Mouse (Mus musculus) forebrain, embryonic 12.5 days (tissue): ENCODE results near the gene Tab2. TPM values are rescaled to one million over a fixed set of nuclear protein-coding genes. Genes with fewer than 3 reads are reported as not detected.

Source experiments
- ATAC-seq: fragments of 200-750 bp; cut with Nextera tagmentation; 2 replicates; pipeline ENCODE4 v1.8.0; 2017; ENCODE audit warnings: moderate TSS enrichment; ENCODE audit not compliant: low FRiP score
- H3K27ac ChIP-seq: fragments of 300-500 bp; sonication (generic); 2 replicates; pipeline ENCODE4 v1.5.1; 2016; ENCODE audit warnings: mild to moderate bottlenecking
- H3K27me3 ChIP-seq: fragments of 300-500 bp; sonication (generic); 2 replicates; pipeline ENCODE4 v1.6.1; 2016; ENCODE audit warnings: mild to moderate bottlenecking
- H3K36me3 ChIP-seq: fragments of 300-500 bp; sonication (generic); replicated peaks from 2 replicates; pipeline ENCODE4 v1.6.1; 2016; ENCODE audit warnings: mild to moderate bottlenecking
- H3K4me1 ChIP-seq: fragments of 300-500 bp; sonication (generic); 2 replicates; pipeline ENCODE4 v1.6.1; 2016
- H3K4me2 ChIP-seq: fragments of 300-500 bp; sonication (generic); 2 replicates; pipeline ENCODE4 v1.6.1; 2016; ENCODE audit warnings: mild to moderate bottlenecking, moderate library complexity
- H3K4me3 ChIP-seq: fragments of 300-500 bp; sonication (generic); replicated peaks from 2 replicates; pipeline ENCODE4 v1.5.1; 2016; ENCODE audit warnings: mild to moderate bottlenecking
- H3K9ac ChIP-seq: fragments of 300-500 bp; sonication (generic); 2 replicates; pipeline ENCODE4 v1.6.1; 2016; ENCODE audit warnings: mild to moderate bottlenecking
- H3K9me3 ChIP-seq: fragments of 300-500 bp; sonication (generic); 2 replicates; pipeline ENCODE4 v1.6.1; 2016
- WGBS: fragments of 180-500 bp; shearing (Covaris S2); methylation state at CpG from one replicate; pipeline ENCODE4 v1.1.7; 2016; 5-methylcytosine and 5-hydroxymethylcytosine counted together
- polyA plus RNA-seq: library from polyadenylated mRNA; unstranded; fragments of >200 nt; fragmentation: Nextera tagmentation; extraction: Ambion mirVana; gene quantifications from 2 replicates; pipeline ENCODE4 v1.2.1, GENCODE M21; 2016

Gene Tab2
- polyA plus RNA-seq, 1 experiment from 2014 or later: 20.5 TPM

GRCm38 (mm10) chr10:7936556-7937192 is 19.4 kb downstream of the Tab2 start:
- Histone ChIP-seq H3K36me3 (no peaks in the 10 kb centered on the region), H3K9me3 (no peaks in the 10 kb centered on the region), H3K4me1 (no peaks in the 10 kb centered on the region), H3K9ac (no peak overlapping the region), H3K4me3 (no peak overlapping the region), H3K27me3 (no peaks in the 10 kb centered on the region), H3K4me2 (no peak overlapping the region), H3K27ac (no peak overlapping the region)
- 93% methylated on average over 6 of the region's 6 CpGs for WGBS
- no peak for ATAC-seq

- Histone ChIP-seq H3K4me3 (no peak overlapping the region), H3K9ac (no peak overlapping the region), H3K4me1 (no peaks in the 10 kb centered on the region), H3K4me2 (no peak overlapping the region), H3K27me3 (no peaks in the 10 kb centered on the region), H3K9me3 (no peaks in the 10 kb centered on the region), H3K36me3 (no peaks in the 10 kb centered on the region), H3K27ac (no peak overlapping the region)
- ATAC-seq: no peak
- 83% methylated on average over 2 of the region's 2 CpGs for WGBS
Measured at GRCm38 (mm10) chr10:7932958-7933357, 23.1 kb downstream of the Tab2 start.

- H3K4me2 ChIP-seq: no peak overlapping the region
- H3K27ac ChIP-seq: no peak overlapping the region
- H3K4me3 ChIP-seq: no peak overlapping the region
- H3K36me3 ChIP-seq: no peaks in the 10 kb centered on the region
- H3K4me1 ChIP-seq: no peaks in the 10 kb centered on the region
- no peak overlapping the region for H3K9ac ChIP-seq
- WGBS: 93% methylated on average over 9 of the region's 9 CpGs
- ATAC-seq: no peak
- no peaks in the 10 kb centered on the region for H3K9me3 ChIP-seq
- H3K27me3 ChIP-seq: no peaks in the 10 kb centered on the region
Measured at GRCm38 (mm10) chr10:7928996-7929395, 27.0 kb downstream of the Tab2 start.

GRCm38 (mm10) chr10:7925481-7925880 is 30.5 kb downstream of the Tab2 start:
- no peak overlapping the region for H3K9ac ChIP-seq
- 61% methylated on average over 11 of the region's 11 CpGs for WGBS
- no peaks in the 10 kb centered on the region for H3K9me3 ChIP-seq
- no peak overlapping the region for H3K4me3 ChIP-seq
- peaks cover 15% of the 10 kb centered on the region for H3K36me3 ChIP-seq
- no peaks in the 10 kb centered on the region for H3K4me1 ChIP-seq
- no peak overlapping the region for H3K27ac ChIP-seq
- no peaks in the 10 kb centered on the region for H3K27me3 ChIP-seq
- ATAC-seq: no peak
- H3K4me2 ChIP-seq: no peak overlapping the region

- no peak for ATAC-seq
- no peak overlapping the region for H3K4me3 ChIP-seq
- H3K4me2 ChIP-seq: no peak overlapping the region
- no peak overlapping the region for H3K9ac ChIP-seq
- no peaks in the 10 kb centered on the region for H3K27me3 ChIP-seq
- H3K4me1 ChIP-seq: no peaks in the 10 kb centered on the region
- H3K9me3 ChIP-seq: no peaks in the 10 kb centered on the region
- H3K27ac ChIP-seq: no peak overlapping the region
- peaks cover 34% of the 10 kb centered on the region for H3K36me3 ChIP-seq
- 98% methylated on average over 1 of the region's 1 CpGs for WGBS
Measured at GRCm38 (mm10) chr10:7923433-7923832, 32.6 kb downstream of the Tab2 start.

- Histone ChIP-seq H3K9me3 (no peaks in the 10 kb centered on the region), H3K36me3 (peaks cover 35% of the 10 kb centered on the region), H3K27me3 (no peaks in the 10 kb centered on the region), H3K27ac (no peak overlapping the region), H3K4me2 (no peak overlapping the region), H3K4me1 (peaks cover 2% of the 10 kb centered on the region; the same call in 1 of the 2 replicates), H3K4me3 (no peak overlapping the region), H3K9ac (no peak overlapping the region)
- ATAC-seq: no peak
- WGBS: 78% methylated on average over 10 of the region's 10 CpGs
Measured at GRCm38 (mm10) chr10:7911268-7911667, 44.8 kb downstream of the Tab2 start.

GRCm38 (mm10) chr10:7907151-7907550 is 48.9 kb downstream of the Tab2 start:
- Histone ChIP-seq H3K4me1 (peaks cover under 1% of the 10 kb centered on the region; the same call in 1 of the 2 replicates), H3K27ac (no peak overlapping the region), H3K9ac (no peak overlapping the region), H3K4me2 (no peak overlapping the region), H3K4me3 (no peak overlapping the region), H3K27me3 (no peaks in the 10 kb centered on the region), H3K9me3 (no peaks in the 10 kb centered on the region), H3K36me3 (peaks cover 64% of the 10 kb centered on the region)
- ATAC-seq: no peak
- 88% methylated on average over 12 of the region's 12 CpGs for WGBS

- no peak for ATAC-seq
- Histone ChIP-seq H3K9me3 (no peaks in the 10 kb centered on the region), H3K4me2 (no peak overlapping the region), H3K27ac (no peak overlapping the region), H3K4me1 (no peaks in the 10 kb centered on the region), H3K9ac (no peak overlapping the region), H3K36me3 (peaks cover 68% of the 10 kb centered on the region), H3K4me3 (no peak overlapping the region), H3K27me3 (no peaks in the 10 kb centered on the region)
- WGBS: 94% methylated on average over 5 of the region's 5 CpGs
Measured at GRCm38 (mm10) chr10:7904157-7904556, 51.9 kb downstream of the Tab2 start.

- Histone ChIP-seq H3K9ac (no peak overlapping the region), H3K4me2 (no peak overlapping the region), H3K4me3 (no peak overlapping the region), H3K27ac (no peak overlapping the region), H3K27me3 (no peaks in the 10 kb centered on the region), H3K9me3 (no peaks in the 10 kb centered on the region), H3K36me3 (peaks cover 42% of the 10 kb centered on the region), H3K4me1 (no peaks in the 10 kb centered on the region)
- WGBS: 92% methylated on average over 14 of the region's 14 CpGs
- no peak for ATAC-seq
Measured at GRCm38 (mm10) chr10:7900719-7901627, 55.1 kb downstream of the Tab2 start.

- H3K4me2 ChIP-seq: no peak overlapping the region
- no peaks in the 10 kb centered on the region for H3K27me3 ChIP-seq
- 84% methylated on average over 11 of the region's 11 CpGs for WGBS
- no peak overlapping the region for H3K4me3 ChIP-seq
- ATAC-seq: no peak
- H3K9ac ChIP-seq: no peak overlapping the region
- H3K27ac ChIP-seq: no peak overlapping the region
- H3K9me3 ChIP-seq: no peaks in the 10 kb centered on the region
- H3K36me3 ChIP-seq: no peaks in the 10 kb centered on the region
- no peaks in the 10 kb centered on the region for H3K4me1 ChIP-seq
Measured at GRCm38 (mm10) chr10:7888256-7888868, 67.7 kb downstream of the Tab2 start.

GRCm38 (mm10) chr10:7883524-7883923 is 72.5 kb downstream of the Tab2 start:
- peak; percentile 78 for ATAC-seq
- H3K36me3 ChIP-seq: no peaks in the 10 kb centered on the region
- H3K4me2 ChIP-seq: no peak overlapping the region
- H3K9me3 ChIP-seq: no peaks in the 10 kb centered on the region
- WGBS: 10% methylated on average over 5 of the region's 5 CpGs
- H3K4me1 ChIP-seq: no peaks in the 10 kb centered on the region
- H3K27ac ChIP-seq: no peak overlapping the region
- no peak overlapping the region for H3K4me3 ChIP-seq
- no peak overlapping the region for H3K9ac ChIP-seq
- H3K27me3 ChIP-seq: no peaks in the 10 kb centered on the region

GRCm38 (mm10) chr10:7881971-7882370 is 74.1 kb downstream of the Tab2 start:
- H3K9me3 ChIP-seq: no peaks in the 10 kb centered on the region
- 91% methylated on average over 3 of the region's 3 CpGs for WGBS
- no peak overlapping the region for H3K9ac ChIP-seq
- H3K36me3 ChIP-seq: no peaks in the 10 kb centered on the region
- H3K4me2 ChIP-seq: no peak overlapping the region
- no peak for ATAC-seq
- H3K4me1 ChIP-seq: no peaks in the 10 kb centered on the region
- no peak overlapping the region for H3K4me3 ChIP-seq
- H3K27me3 ChIP-seq: no peaks in the 10 kb centered on the region
- H3K27ac ChIP-seq: no peak overlapping the region
